Mouse (Mus musculus): ENCODE measurements at regions not wholly inside any gene's neighbourhood (a gene's known extent, or its start where the extent isn't known, plus 50 kb on each side); places are given as distances from the start of the nearest gene placed in this dataset.

DNA sequence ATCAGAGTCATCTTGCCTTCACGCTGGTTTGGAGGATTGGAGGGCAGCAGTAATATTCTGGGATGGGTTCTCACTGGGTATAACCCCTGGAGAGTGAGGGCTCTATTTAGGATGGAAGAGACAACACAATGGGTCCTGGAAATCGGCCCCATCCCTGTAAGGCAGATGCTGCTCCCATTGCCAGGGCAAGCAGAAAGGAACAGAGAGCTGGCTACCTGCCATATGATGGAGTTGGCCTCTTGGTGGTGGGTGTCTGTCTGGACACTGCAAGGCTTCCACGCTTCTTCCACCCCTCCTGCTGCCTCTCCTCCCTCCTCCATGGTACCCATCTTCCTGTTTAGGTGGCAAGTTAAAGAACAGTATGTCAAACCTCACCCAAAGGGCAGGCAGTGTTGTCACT, 308.6 kb downstream of the Glrx3 start:
- no peak for TF ChIP-seq POLR2A (IDR thresholded peaks at IDR 0.05; ENCODE audit: low read depth, low read length)
- no peak for TF ChIP-seq CTCF (IDR thresholded peaks at IDR 0.05; ENCODE audit: extremely low read depth, insufficient read length, insufficient replicate concordance, low read depth, low read length)
- Histone ChIP-seq H3K27me3 (ENCODE audit: control insufficient read depth, insufficient read depth, low read length) (no peaks in the 10 kb centered on the region), H3K36me3 (ENCODE audit: control insufficient read depth, insufficient read depth, low read length) (no peaks in the 10 kb centered on the region), H3K4me3 (ENCODE audit: low read depth, low read length) (no peak overlapping the region), H3K27ac (ENCODE audit: insufficient read depth, low read depth, low read length) (no peak overlapping the region), H3K4me1 (ENCODE audit: control insufficient read depth, insufficient read depth, insufficient read length, low read length) (no peaks in the 10 kb centered on the region)
- WGBS, result 68% methylated on average over 3 of the region's 3 CpGs

GRCm38 (mm10) chr7:137748936-137749335, 311.5 kb downstream of the Glrx3 start:
- WGBS, result 66% methylated on average over 7 of the region's 7 CpGs
- Histone ChIP-seq H3K27me3 (ENCODE audit: control insufficient read depth, insufficient read depth, low read length) (no peaks in the 10 kb centered on the region), H3K4me3 (ENCODE audit: low read depth, low read length) (no peak overlapping the region), H3K36me3 (ENCODE audit: control insufficient read depth, insufficient read depth, low read length) (no peaks in the 10 kb centered on the region), H3K27ac (ENCODE audit: insufficient read depth, low read depth, low read length) (no peak overlapping the region), H3K4me1 (ENCODE audit: control insufficient read depth, insufficient read depth, insufficient read length, low read length) (no peaks in the 10 kb centered on the region)
- TF ChIP-seq POLR2A (IDR thresholded peaks at IDR 0.05; ENCODE audit: low read depth, low read length) (no peak), CTCF (IDR thresholded peaks at IDR 0.05; ENCODE audit: extremely low read depth, insufficient read length, insufficient replicate concordance, low read depth, low read length) (no peak)

GRCm38 (mm10) chr7:137750741-137751140, 313.3 kb downstream of the Glrx3 start:
- Histone ChIP-seq H3K4me3 (ENCODE audit: low read depth, low read length) (no peak overlapping the region), H3K27ac (ENCODE audit: insufficient read depth, low read depth, low read length) (no peak overlapping the region), H3K36me3 (ENCODE audit: control insufficient read depth, insufficient read depth, low read length) (no peaks in the 10 kb centered on the region), H3K27me3 (ENCODE audit: control insufficient read depth, insufficient read depth, low read length) (no peaks in the 10 kb centered on the region), H3K4me1 (ENCODE audit: control insufficient read depth, insufficient read depth, insufficient read length, low read length) (no peaks in the 10 kb centered on the region)
- WGBS, result 43% methylated on average over 1 of the region's 1 CpGs
- TF ChIP-seq CTCF (IDR thresholded peaks at IDR 0.05; ENCODE audit: extremely low read depth, insufficient read length, insufficient replicate concordance, low read depth, low read length), result no peak
- no peak for TF ChIP-seq POLR2A (IDR thresholded peaks at IDR 0.05; ENCODE audit: low read depth, low read length)

DNA sequence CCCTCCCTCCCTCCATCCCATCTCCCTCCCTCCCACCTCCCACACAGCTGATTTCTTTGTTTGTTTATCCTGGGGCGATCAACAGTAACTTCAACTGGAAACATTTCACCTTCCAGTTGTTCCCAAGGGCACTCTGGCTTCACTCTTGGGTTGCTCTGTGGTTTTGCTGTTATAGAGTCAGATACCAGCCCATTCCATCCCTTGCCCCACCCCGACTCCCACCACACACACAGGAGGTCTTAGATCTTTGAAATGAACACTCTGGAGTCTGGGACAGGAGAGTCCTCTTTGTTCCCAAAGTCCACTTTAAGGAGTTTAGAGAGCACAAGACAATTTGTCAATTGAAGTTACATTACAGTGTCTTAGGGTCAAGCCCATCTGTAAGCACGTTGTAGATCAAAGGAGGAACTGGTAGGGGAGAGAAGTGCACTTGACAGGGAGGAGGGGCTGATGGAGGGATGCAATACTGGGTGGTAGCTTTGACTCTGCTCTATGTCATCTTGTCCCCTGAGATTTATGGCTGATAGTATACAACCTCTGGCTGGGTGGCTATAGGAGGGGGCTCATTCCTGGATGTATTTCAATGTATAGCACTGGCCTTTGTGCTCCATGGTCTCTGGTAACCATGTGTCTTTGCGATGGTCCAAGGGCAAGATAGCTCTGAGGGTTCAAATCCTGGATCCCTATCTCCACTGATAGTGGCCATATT, 313.9 kb downstream of the Glrx3 start:
- no peaks in the 10 kb centered on the region for H3K4me1 ChIP-seq (ENCODE audit: control insufficient read depth, insufficient read depth, insufficient read length, low read length)
- TF ChIP-seq CTCF (IDR thresholded peaks at IDR 0.05; ENCODE audit: extremely low read depth, insufficient read length, insufficient replicate concordance, low read depth, low read length) (no peak), POLR2A (IDR thresholded peaks at IDR 0.05; ENCODE audit: low read depth, low read length) (no peak)
- no peaks in the 10 kb centered on the region for H3K36me3 ChIP-seq (ENCODE audit: control insufficient read depth, insufficient read depth, low read length)
- no peak overlapping the region for H3K4me3 ChIP-seq (ENCODE audit: low read depth, low read length)
- no peaks in the 10 kb centered on the region for H3K27me3 ChIP-seq (ENCODE audit: control insufficient read depth, insufficient read depth, low read length)
- no peak overlapping the region for H3K27ac ChIP-seq (ENCODE audit: insufficient read depth, low read depth, low read length)
- WGBS, result 41% methylated on average over 4 of the region's 4 CpGs

DNA sequence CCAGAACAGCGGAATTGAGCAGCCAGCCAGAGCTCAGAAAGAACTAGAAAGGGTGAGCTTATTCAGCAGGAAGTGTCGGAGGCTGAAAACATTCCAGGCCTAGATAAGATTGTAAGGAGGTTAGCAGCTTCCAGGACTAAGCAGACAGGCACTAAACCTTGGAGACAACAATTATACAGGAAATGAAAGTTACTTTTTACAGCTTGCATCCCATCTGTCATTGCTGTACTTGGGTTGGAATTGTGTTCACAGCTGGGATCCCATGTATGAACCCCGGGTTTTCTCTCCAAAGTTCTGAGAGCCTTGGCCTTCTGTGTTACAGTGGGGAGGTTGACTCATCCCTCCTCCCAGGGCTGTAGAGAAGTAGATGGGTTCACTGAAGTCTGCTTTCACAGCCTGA, 328.5 kb downstream of the Glrx3 start:
- Histone ChIP-seq H3K4me3 (ENCODE audit: low read depth, low read length) (no peak overlapping the region), H3K36me3 (ENCODE audit: control insufficient read depth, insufficient read depth, low read length) (no peaks in the 10 kb centered on the region), H3K27me3 (ENCODE audit: control insufficient read depth, insufficient read depth, low read length) (no peaks in the 10 kb centered on the region), H3K27ac (ENCODE audit: insufficient read depth, low read depth, low read length) (no peak overlapping the region), H3K4me1 (ENCODE audit: control insufficient read depth, insufficient read depth, insufficient read length, low read length) (no peaks in the 10 kb centered on the region)
- no peak for TF ChIP-seq POLR2A (IDR thresholded peaks at IDR 0.05; ENCODE audit: low read depth, low read length)
- no peak for TF ChIP-seq CTCF (IDR thresholded peaks at IDR 0.05; ENCODE audit: extremely low read depth, insufficient read length, insufficient replicate concordance, low read depth, low read length)
- WGBS, result 40% methylated on average over 3 of the region's 3 CpGs

GRCm38 (mm10) chr7:137766721-137767120, 329.3 kb downstream of the Glrx3 start:
- Histone ChIP-seq H3K27ac (ENCODE audit: insufficient read depth, low read depth, low read length) (no peak overlapping the region), H3K27me3 (ENCODE audit: control insufficient read depth, insufficient read depth, low read length) (no peaks in the 10 kb centered on the region), H3K4me3 (ENCODE audit: low read depth, low read length) (no peak overlapping the region), H3K36me3 (ENCODE audit: control insufficient read depth, insufficient read depth, low read length) (no peaks in the 10 kb centered on the region), H3K4me1 (ENCODE audit: control insufficient read depth, insufficient read depth, insufficient read length, low read length) (no peaks in the 10 kb centered on the region)
- TF ChIP-seq POLR2A (IDR thresholded peaks at IDR 0.05; ENCODE audit: low read depth, low read length) (no peak), CTCF (IDR thresholded peaks at IDR 0.05; ENCODE audit: extremely low read depth, insufficient read length, insufficient replicate concordance, low read depth, low read length) (no peak)
- WGBS, result 29% methylated on average over 2 of the region's 2 CpGs

DNA sequence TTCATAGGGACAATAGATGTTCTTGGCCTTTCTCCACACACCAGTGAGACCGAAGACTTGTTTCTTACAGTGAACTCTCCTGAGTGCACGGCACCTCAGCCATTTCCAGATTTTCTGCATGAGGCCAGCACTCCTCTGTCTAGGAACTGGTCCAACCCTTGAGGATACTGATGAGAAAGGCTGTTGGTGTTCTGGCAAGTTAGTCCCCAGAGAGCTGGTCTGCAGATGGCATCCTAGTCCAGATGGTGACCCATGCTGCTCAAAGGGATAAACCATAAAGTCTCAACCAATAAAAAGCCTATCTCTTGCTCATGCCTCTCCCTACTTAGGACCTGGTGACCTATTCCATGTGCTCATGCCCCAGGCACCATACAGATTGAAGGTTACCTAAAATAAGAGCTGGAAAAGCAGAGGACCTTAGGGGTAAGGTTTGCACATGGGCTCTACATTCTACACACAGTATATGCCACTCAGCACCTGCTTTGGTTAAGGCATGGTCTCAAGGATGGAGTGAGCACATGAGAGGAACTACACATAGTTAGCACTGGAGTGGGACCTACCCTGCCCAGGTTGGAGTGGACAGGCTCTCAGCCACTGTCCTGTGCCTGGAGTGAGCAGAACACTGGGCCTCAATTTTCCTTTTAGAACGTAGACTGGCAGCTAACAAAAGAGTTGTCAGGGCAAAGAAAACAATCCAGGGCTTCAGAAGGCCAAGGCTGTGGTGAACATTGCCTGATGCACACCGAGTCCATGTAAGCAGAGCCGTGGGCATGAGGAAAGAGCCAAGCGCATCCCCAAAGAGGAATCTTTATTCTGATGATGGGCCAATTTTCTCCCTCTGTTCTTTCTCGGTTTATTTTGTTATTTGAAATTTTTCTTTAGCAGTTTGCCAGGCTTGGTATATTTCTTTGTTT, 335.9 kb downstream of the Glrx3 start:
- no peaks in the 10 kb centered on the region for H3K27me3 ChIP-seq (ENCODE audit: control insufficient read depth, insufficient read depth, low read length)
- WGBS, result 85% methylated on average over 7 of the region's 7 CpGs

More for the DNA sequence above, 335.9 kb downstream of the Glrx3 start:
- no peak for TF ChIP-seq POLR2A (IDR thresholded peaks at IDR 0.05; ENCODE audit: low read depth, low read length)
- TF ChIP-seq CTCF (IDR thresholded peaks at IDR 0.05; ENCODE audit: extremely low read depth, insufficient read length, insufficient replicate concordance, low read depth, low read length), result no peak
- H3K36me3 ChIP-seq (ENCODE audit: control insufficient read depth, insufficient read depth, low read length), result no peaks in the 10 kb centered on the region
- no peak overlapping the region for H3K27ac ChIP-seq (ENCODE audit: insufficient read depth, low read depth, low read length)
- no peaks in the 10 kb centered on the region for H3K4me1 ChIP-seq (ENCODE audit: control insufficient read depth, insufficient read depth, insufficient read length, low read length)
- H3K4me3 ChIP-seq (ENCODE audit: low read depth, low read length), result no peak overlapping the region

Data from small intestine, adult 2 months (tissue).